Mouse (Mus musculus): ENCODE results near the gene Adora2b. TPM values are rescaled to one million over a fixed set of nuclear protein-coding genes. Genes with fewer than 3 reads are reported as not detected.

Adora2b gene
- polyA plus RNA-seq, 1 experiment from 2014 or later = 6.1 TPM

- no peak overlapping the region for H3K4me3 ChIP-seq (replicated peaks; ENCODE audit: low read depth, low read length)
- no peak for ATAC-seq (replicated peaks; ENCODE audit: low FRiP score, low read depth)
- H3K36me3 ChIP-seq (ENCODE audit: insufficient read depth, low read length) = no peaks in the 10 kb centered on the region
- 51% methylated on average over 12 of the region's 12 CpGs for WGBS
- H3K27me3 ChIP-seq (ENCODE audit: insufficient read depth, low read length) = no peaks in the 10 kb centered on the region
- H3K4me2 ChIP-seq (ENCODE audit: low read length) = no peak overlapping the region
- DNase-seq (ENCODE audit: low spot score) = no peak
- no peak overlapping the region for H3K9ac ChIP-seq (ENCODE audit: low read depth, low read length)
- no peak overlapping the region for H3K27ac ChIP-seq
- TF ChIP-seq CTCF (IDR thresholded peaks at IDR 0.05; ENCODE audit: low read depth) = no peak
- H3K9me3 ChIP-seq (replicated peaks; ENCODE audit: low read length) = no peaks in the 10 kb centered on the region
- H3K4me1 ChIP-seq (replicated peaks; ENCODE audit: insufficient read depth, low read length) = no peaks in the 10 kb centered on the region
These were observed 8.0 kb upstream of the Adora2b start for GRCm38 (mm10) chr11:62240631-62241261.

DNA sequence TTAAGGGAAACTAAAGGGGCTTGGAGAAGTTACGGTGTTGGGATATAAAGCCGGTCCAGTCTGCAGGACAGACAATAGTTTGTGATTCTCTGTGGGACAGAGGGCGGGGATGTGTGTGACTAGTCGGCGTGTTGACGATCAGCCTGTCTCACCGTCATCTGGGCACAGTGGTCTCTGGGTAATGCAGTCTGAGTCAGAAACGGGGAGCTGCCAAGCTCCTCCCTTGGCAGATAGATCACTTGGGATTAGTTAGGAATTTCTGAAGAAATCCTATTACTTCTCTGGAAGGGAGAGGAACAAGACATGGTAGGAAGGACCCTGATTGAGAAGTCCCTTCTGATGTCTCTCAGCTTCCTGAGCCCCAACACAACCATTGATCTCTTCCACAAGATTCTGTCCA, 4.9 kb upstream of the Adora2b start:
- DNase-seq (ENCODE audit: low spot score) (no peak), ATAC-seq (replicated peaks; ENCODE audit: low FRiP score, low read depth) (no peak)
- Histone ChIP-seq H3K9me3 (replicated peaks; ENCODE audit: low read length) (no peaks in the 10 kb centered on the region), H3K4me2 (ENCODE audit: low read length) (no peak overlapping the region), H3K27me3 (ENCODE audit: insufficient read depth, low read length) (no peaks in the 10 kb centered on the region), H3K9ac (ENCODE audit: low read depth, low read length) (no peak overlapping the region), H3K4me1 (replicated peaks; ENCODE audit: insufficient read depth, low read length) (peaks cover 5% of the 10 kb centered on the region; the same call in 1 of the 2 replicates), H3K27ac (no peak overlapping the region), H3K4me3 (replicated peaks; ENCODE audit: low read depth, low read length) (no peak overlapping the region), H3K36me3 (ENCODE audit: insufficient read depth, low read length) (no peaks in the 10 kb centered on the region)
- TF ChIP-seq CTCF (IDR thresholded peaks at IDR 0.05; ENCODE audit: low read depth) = no peak
- WGBS = 90% methylated on average over 8 of the region's 8 CpGs

- H3K27ac ChIP-seq = no peak overlapping the region
- H3K4me3 ChIP-seq (replicated peaks; ENCODE audit: low read depth, low read length) = no peak overlapping the region
- no peak for ATAC-seq (replicated peaks; ENCODE audit: low FRiP score, low read depth)
- 92% methylated on average over 4 of the region's 4 CpGs for WGBS
- H3K4me1 ChIP-seq (replicated peaks; ENCODE audit: insufficient read depth, low read length) = peaks cover 9% of the 10 kb centered on the region; the same call in 1 of the 2 replicates
- H3K9ac ChIP-seq (ENCODE audit: low read depth, low read length) = no peak overlapping the region
- no peak for TF ChIP-seq CTCF (IDR thresholded peaks at IDR 0.05; ENCODE audit: low read depth)
- H3K9me3 ChIP-seq (replicated peaks; ENCODE audit: low read length) = no peaks in the 10 kb centered on the region
- no peak for DNase-seq (ENCODE audit: low spot score)
- H3K4me2 ChIP-seq (ENCODE audit: low read length) = no peak overlapping the region
- no peaks in the 10 kb centered on the region for H3K36me3 ChIP-seq (ENCODE audit: insufficient read depth, low read length)
- H3K27me3 ChIP-seq (ENCODE audit: insufficient read depth, low read length) = no peaks in the 10 kb centered on the region
These were observed 4.3 kb upstream of the Adora2b start for GRCm38 (mm10) chr11:62244471-62244870.

- DNase-seq (ENCODE audit: low spot score) (no peak), ATAC-seq (replicated peaks; ENCODE audit: low FRiP score, low read depth) (no peak)
- Histone ChIP-seq H3K4me1 (replicated peaks; ENCODE audit: insufficient read depth, low read length) (peaks cover 9% of the 10 kb centered on the region; the same call in 1 of the 2 replicates), H3K4me3 (replicated peaks; ENCODE audit: low read depth, low read length) (peak overlapping the region; percentile 54), H3K4me2 (ENCODE audit: low read length) (peak overlapping the region; percentile 99), H3K9ac (ENCODE audit: low read depth, low read length) (peak overlapping the region; percentile 57), H3K9me3 (replicated peaks; ENCODE audit: low read length) (no peaks in the 10 kb centered on the region), H3K27me3 (ENCODE audit: insufficient read depth, low read length) (peaks cover 7% of the 10 kb centered on the region; the same call in 1 of the 2 replicates), H3K27ac (no peak overlapping the region), H3K36me3 (ENCODE audit: insufficient read depth, low read length) (no peaks in the 10 kb centered on the region)
- WGBS = 38% methylated on average over 18 of the region's 18 CpGs
- no peak for TF ChIP-seq CTCF (IDR thresholded peaks at IDR 0.05; ENCODE audit: low read depth)
These were observed 904 bp upstream of the Adora2b start for GRCm38 (mm10) chr11:62247759-62248400.

DNA sequence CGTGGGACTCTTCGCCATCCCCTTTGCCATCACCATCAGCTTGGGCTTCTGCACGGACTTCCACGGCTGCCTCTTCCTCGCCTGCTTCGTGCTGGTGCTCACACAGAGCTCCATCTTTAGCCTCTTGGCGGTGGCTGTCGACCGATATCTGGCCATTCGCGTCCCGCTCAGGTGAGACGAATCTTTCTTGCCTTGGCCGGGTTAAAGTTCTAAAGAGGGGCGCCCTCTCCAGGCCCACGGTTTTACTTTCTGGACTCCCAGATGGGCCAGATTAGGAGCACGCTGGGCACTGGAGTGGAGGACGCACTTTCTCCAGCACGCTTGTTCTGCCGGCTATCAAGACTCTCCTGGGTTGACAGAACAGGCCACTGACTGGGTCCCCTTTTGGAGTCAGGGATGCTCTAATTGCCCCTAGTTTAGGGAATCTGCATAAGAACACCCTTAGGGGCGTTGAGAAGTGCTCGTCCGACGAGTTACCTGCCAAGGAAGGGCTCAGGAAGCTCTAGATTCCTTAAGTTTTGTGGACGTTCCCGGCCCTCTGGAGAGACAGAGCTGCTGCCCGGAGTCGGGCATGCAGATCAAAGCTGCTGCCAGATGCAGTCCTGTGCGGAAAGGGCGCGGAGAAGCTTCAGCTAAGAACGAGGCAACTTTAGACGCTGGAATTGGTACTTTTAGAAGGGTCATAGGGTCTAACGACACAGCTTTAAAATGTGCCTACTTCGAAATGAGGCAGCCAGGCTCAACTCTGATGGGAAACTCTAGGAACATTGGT, 668 bp downstream of the Adora2b start:
- TF ChIP-seq CTCF (IDR thresholded peaks at IDR 0.05; ENCODE audit: low read depth) = peak; percentile 44; the same call in 1 of the 2 replicates
- H3K4me3 ChIP-seq (replicated peaks; ENCODE audit: low read depth, low read length) = peak overlapping the region; percentile 54
- DNase-seq (ENCODE audit: low spot score) (peak; percentile 55), ATAC-seq (replicated peaks; ENCODE audit: low FRiP score, low read depth) (0 out of 2 replicates have a peak, but pooled peaks have one; percentile 18)
- peak overlapping the region; percentile 99 for H3K4me2 ChIP-seq (ENCODE audit: low read length)
- 3% methylated on average over 35 of the region's 35 CpGs for WGBS
- H3K4me1 ChIP-seq (replicated peaks; ENCODE audit: insufficient read depth, low read length) = peaks cover 9% of the 10 kb centered on the region; the same call in 1 of the 2 replicates
- peaks cover 7% of the 10 kb centered on the region; the same call in 1 of the 2 replicates for H3K27me3 ChIP-seq (ENCODE audit: insufficient read depth, low read length)
- no peaks in the 10 kb centered on the region for H3K9me3 ChIP-seq (replicated peaks; ENCODE audit: low read length)
- H3K36me3 ChIP-seq (ENCODE audit: insufficient read depth, low read length) = no peaks in the 10 kb centered on the region
- H3K9ac ChIP-seq (ENCODE audit: low read depth, low read length) = peak overlapping the region; percentile 57
- H3K27ac ChIP-seq = no peak overlapping the region

GRCm38 (mm10) chr11:62251047-62251446, 2.3 kb downstream of the Adora2b start:
- TF ChIP-seq CTCF (IDR thresholded peaks at IDR 0.05; ENCODE audit: low read depth) = no peak
- H3K9ac ChIP-seq (ENCODE audit: low read depth, low read length) = no peak overlapping the region
- 50% methylated on average over 11 of the region's 11 CpGs for WGBS
- peak overlapping the region; percentile 16; the same call in 1 of the 2 replicates for H3K4me2 ChIP-seq (ENCODE audit: low read length)
- no peaks in the 10 kb centered on the region for H3K36me3 ChIP-seq (ENCODE audit: insufficient read depth, low read length)
- no peak for ATAC-seq (replicated peaks; ENCODE audit: low FRiP score, low read depth)
- H3K27ac ChIP-seq = no peak overlapping the region
- H3K9me3 ChIP-seq (replicated peaks; ENCODE audit: low read length) = no peaks in the 10 kb centered on the region
- peaks cover 7% of the 10 kb centered on the region; the same call in 1 of the 2 replicates for H3K27me3 ChIP-seq (ENCODE audit: insufficient read depth, low read length)
- H3K4me1 ChIP-seq (replicated peaks; ENCODE audit: insufficient read depth, low read length) = peaks cover 9% of the 10 kb centered on the region; the same call in 1 of the 2 replicates
- peak; percentile 57 for DNase-seq (ENCODE audit: low spot score)
- no peak overlapping the region for H3K4me3 ChIP-seq (replicated peaks; ENCODE audit: low read depth, low read length)
